Mouse (Mus musculus) 3T3-L1 (cell line): ENCODE results near the gene Wdr77.
"Not testable (repeated sequence)": the region's sequence is repeated elsewhere in the genome, so short reads cannot be mapped to it uniquely, and the experiment has no call there.

Experiments
- DNase-seq: peaks from one replicate; pipeline ENCODE4 v3.0.0-alpha.2; 2015; ENCODE audit warnings: low read depth, low spot score

Wdr77 gene

DNA sequence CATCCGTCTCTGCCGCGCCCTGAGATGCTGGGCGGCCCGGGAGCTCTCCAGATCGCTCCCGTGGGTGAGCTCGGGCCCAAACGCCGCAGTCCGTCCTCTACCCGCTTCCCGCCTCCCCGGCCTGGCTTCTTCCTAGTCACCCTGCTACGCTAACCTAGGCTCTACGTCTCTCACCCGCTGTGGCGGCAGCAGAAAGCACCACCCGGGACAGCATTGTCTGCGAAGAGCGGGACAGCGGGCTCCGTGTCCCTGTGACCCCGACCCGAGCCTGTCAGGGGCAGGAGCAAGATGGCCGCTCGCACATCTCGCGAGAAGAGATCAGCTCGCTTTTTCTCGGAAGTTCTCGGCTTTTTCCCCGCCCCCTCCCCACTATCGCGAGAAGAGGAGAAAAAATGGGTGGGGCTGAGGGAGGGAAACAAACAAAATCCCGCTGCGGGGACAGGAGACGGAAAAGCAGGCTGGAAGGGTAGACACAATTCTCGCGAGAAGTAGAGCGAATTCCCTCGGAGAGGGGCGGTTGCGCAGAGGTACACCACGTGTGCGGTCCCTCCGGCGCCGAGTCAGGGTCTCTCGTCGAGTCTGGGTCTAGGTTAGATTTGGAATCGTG is at the start of gene Wdr77:
Gene Wdr77 (plus strand): TSS at position 396 of the 607 bp plus-strand sequence.
- peak; percentile 99 for DNase-seq

- DNase-seq, result no peak
These were observed 48.5 kb upstream of the Wdr77 start for GRCm38 (mm10) chr3:105910519-105911190.

DNA sequence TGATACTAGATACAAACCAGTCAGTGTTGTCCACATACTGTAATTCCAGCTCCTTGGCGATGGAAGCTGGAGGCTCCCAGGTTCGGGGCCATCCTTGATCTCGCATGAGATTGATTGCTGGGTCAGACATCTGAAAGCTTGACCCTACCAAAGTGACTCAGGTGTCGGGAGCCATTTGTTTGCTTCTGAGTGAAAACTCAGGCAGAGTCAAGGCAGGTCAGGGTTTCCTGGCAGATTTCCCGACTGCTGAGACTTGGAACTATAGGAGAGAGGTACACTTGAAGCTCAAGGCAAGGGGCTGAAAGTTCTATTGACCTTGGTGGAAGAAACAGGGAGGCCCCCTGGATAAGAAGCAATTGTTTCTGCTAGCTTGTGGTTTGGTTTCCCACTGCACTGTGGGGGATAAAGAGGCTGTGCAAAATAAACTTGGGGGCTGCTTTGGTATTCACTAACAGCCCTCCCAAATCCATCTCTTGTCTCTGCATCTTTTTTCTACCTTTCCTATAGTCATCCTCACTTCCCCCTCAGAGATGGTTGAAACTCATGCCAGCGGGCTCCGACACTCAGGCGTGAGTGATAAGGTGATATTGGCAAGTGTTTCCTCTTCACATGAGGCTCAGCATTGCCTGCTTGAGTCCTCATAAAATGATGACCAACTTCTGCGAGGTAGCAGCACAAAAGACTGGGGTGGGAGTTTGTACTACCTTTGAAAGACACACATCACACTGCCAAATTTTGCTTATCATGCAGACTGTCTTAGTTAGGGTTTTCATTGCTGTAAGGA is 46.9 kb upstream of the Wdr77 start:
- DNase-seq, result no peak

GRCm38 (mm10) chr3:105913839-105914681 is 45.1 kb upstream of the Wdr77 start:
- DNase-seq, result no peak

GRCm38 (mm10) chr3:105915281-105915680 is 43.9 kb upstream of the Wdr77 start:
- peak; percentile 48 for DNase-seq

DNA sequence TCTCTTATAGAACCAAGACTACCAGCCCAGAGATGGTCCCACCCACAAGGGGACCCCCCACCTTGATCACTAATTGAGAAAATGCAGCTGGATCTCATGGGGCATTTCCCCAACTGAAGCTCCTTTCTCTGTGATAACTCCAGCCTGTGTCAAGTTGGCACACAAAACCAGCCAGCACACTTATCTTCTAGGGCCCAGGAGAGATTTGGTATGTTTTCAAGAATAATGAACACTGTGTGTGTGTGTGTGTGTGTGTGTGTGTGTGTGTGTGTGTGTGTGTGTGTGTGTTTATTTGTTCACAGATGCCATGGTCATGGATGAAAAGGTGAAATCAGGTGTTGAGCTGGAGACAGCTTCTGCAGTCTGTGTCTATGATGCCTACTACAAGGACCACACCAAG is 42.7 kb upstream of the Wdr77 start:
- DNase-seq, result not testable (repeated sequence)

DNA sequence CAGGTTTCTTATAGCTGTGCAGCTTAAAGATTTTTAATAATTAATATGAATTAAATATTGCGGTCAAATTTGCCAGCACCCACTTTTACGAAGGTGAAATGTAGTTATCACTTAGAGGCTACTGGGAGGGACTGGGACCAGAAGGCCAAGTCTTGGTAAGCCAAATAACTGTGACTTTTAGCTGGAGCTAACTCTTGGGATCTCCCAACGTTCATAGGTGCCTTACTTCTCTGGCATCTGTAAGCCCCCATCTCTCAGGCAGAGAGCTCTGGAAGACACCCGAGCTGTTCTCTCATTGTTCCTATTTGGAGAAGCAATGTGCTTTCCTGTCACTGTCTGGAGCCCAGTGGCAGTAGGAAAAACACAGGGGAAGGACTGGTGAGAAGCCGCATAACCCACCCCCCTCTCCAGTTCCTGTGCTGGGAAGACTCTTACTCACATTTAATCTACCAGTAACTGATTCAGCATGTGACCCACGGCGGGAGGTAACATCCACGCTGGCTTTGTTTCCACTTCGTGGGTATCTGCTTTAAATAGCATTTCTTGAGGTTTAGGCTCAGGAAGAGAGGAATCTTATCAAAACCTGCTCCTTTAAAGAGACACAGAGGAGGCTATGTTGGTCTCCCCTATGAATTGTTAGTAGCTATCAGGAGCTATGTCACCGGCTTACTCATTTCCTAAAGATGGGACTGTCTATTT is 41.4 kb upstream of the Wdr77 start:
- no peak for DNase-seq

DNA sequence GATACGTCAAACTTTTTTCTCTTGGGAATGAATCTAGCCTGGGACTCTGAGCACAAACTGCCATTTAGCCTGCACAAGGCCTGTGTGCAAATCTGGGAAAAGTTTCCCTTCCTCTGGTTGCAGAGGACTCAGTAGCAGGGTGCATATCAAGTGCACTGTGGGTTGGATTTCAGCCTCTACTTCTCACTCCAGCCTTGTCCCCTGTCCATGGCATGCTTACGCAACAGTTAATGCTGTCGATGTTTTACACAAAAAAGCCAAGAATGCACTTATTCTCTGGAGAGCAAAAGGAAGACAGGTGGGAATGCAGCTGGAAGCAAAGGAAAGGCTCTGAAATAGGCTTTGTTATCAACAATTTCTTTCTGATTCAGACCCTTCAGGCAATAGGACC is 40.8 kb upstream of the Wdr77 start:
- no peak for DNase-seq

DNA sequence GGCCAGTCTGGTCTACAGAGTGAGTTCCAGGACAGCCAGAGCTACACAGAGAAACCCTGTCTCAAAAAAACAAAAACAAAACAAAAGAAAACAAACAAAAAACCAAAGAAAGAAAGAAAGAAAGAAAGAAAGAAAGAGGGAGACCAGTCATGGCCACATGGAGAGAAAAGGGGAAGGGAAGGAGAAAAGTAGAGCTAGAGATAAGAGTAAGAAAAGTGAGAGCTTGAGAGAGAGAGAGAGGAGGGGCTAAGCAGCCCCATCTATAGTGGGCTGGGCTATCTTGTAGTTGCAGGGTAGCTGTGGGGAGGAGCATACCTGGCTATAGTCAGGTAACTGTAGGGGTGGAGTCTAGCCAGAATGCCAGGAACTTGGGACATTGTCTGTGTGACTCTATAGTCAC is 38.4 kb upstream of the Wdr77 start:
- DNase-seq, result not testable (repeated sequence)

GRCm38 (mm10) chr3:105921959-105922358 is 37.2 kb upstream of the Wdr77 start:
- no peak for DNase-seq

GRCm38 (mm10) chr3:105924616-105925015 is 34.6 kb upstream of the Wdr77 start:
- no peak for DNase-seq

GRCm38 (mm10) chr3:105927561-105928194 is 31.5 kb upstream of the Wdr77 start:
- DNase-seq, result no peak

DNA sequence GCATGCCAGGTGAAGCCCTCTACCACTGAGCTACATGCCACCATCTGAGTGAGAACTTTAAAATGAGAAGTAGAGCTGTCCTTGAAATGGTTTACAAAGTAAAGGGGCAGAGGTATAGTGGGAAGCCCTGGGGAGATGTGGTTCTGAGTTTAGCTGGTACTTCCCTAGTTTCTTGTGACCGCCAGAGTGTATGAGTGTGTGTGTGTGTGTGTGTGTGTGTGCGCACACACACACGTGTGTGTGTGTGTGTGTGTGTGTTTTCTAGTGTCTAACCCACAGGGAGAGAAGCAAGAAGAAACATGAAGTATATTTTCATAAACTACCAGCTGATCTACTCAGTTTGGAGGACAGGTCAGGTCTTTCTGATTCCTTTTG is 31.0 kb upstream of the Wdr77 start:
- no peak for DNase-seq

DNA sequence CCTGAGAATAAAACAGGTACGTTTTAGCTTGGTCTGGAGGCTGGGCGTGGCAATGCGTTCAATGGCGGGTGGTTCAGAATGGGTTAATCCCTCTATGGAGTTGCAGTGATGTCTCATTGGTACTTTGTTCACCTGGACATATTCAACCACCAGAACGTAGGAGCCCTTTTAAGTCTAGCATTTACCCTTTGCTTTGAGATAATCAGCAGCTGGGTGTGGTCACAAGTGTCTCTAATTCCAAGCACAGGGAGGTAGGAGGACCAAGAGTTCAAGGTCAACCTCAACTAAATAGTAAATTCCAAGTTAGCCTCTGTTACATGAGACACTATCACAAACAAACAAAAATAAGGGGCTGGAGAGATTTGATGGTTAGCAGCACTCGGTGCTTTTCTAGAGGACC is 30.4 kb upstream of the Wdr77 start:
- DNase-seq, result no peak

DNA sequence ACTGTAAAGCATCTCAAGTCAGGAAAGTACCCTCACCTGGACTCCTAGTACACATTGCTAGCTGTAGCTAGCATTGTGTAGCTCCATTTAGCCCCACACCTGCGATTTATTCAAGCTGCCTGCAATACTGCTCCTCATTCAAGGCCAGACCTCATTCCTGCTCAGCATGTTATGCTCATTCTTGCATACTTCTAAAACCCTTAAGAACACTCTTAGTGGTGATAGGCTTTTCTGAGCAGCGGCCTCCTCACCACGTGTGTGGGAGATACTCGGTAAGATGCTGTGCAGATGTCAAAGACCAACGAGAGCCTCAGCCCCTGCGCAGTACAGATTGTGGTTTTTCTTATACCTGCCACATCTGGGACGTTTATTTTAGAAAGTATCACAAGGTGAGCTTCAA is 29.3 kb upstream of the Wdr77 start:
- DNase-seq, result no peak

DNA sequence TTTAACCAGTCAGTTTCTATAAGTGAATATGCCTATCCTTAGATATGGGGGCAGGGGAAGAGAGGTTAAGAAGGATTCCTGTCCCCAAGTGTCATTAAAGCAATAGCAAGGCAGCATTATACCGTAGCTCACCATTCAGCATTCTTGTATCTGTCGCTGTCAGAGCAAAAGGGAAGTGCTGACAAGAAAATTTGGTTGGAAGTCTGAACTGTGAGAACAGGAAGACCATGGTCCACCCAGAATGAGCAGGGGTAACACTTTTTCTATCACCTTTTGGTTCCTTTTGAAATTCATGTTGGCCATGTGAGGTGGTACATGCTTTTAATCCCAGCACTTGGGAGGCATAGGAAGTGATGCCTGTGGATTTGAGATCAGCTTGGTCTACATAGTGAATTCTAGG is 28.1 kb upstream of the Wdr77 start:
- DNase-seq, result no peak

GRCm38 (mm10) chr3:105932240-105933071 is 26.7 kb upstream of the Wdr77 start, which contains the start of gene I830077J02Rik:
Gene I830077J02Rik (minus strand): TSS chr3:105932664.
- DNase-seq, result no peak

DNA sequence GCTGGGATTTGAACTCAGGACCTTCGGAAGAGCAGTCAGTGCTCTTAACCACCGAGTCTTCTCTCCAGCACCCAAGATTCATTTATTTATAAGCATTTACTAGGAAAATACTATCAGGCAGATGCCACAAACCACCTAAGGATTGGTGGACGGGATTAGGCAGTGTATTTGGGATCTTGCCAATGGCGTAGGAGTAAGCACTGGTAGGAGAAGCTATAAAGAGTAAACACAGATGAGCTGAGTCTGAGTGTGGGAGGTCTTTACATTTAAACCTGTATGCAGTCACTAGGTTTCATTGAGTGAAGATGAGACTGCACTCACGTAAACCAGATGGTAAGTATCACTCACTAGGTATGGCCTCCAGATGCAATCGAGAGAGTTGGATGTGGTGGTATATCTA is 25.2 kb upstream of the Wdr77 start:
- no peak for DNase-seq

DNA sequence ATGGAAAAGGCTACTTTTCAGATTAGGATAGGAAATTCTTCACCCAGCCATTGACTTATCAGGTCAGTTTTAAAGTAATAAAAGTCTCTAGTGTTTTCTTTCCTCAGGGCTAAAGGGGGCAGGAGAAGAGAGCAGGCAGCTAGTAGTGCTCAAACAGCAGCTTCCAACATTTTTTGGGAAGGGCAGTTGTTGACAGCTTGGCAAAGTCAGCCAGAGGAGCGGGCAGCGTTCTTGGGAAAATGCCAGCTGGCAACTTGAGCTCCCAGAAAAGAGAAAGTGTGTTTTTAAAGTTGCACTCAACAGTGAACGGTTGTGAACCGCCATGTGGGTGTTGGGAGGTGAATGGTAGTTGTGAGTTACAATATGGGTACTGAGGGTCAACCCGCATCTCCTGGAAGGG is 24.1 kb upstream of the Wdr77 start:
- DNase-seq, result peak; percentile 11

GRCm38 (mm10) chr3:105936111-105936510 is 23.1 kb upstream of the Wdr77 start:
- no peak for DNase-seq
